ENCODE assay signal across 9 mouse cellular contexts in the genomic region with DNA sequence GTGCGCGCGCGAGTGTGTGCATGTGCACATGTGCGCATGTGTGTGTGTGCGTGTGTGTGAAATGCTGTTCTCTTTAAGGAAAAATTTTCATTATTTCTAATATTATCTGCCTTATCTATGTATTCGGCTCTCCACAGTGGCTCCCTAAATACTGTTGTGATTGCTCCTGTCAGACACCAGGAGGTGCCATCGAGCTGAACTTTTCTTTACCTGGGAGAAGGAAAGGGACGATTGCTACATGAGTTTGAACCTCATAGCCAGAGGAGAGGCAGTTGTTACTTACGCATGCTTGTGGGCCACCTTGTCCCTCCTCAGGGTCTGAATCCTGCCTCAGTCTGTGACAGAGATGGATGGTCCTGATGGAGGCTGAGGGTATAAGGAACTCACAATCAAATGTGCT. TPM values are rescaled to one million over a fixed set of nuclear protein-coding genes. Genes with fewer than 3 reads are reported as not detected.
DNase-seq lines count a peak whose midpoint lies in the region; ATAC-seq and TF ChIP-seq lines count a peak whose summit lies in the region.
"Had no signal": no experiment of that assay in that cellular context is flagged by ENCODE, and none has a peak within 500 bp of the region (broad histone marks: within the 10 kb centered on the region; RNA-seq: fewer than 3 reads in every experiment).

No protein-coding gene starts in this region.

- H3K9me3 ChIP-seq in forebrain, embryonic 10.5 days: no peaks in the 10 kb centered on the region
- H3K9me3 ChIP-seq in forebrain, embryonic 13.5 days (replicated peaks): no peaks in the 10 kb centered on the region
- no peaks in the 10 kb centered on the region for H3K9me3 ChIP-seq in midbrain, embryonic 14.5 days (ENCODE audit: control insufficient read depth, low read length)
- H3K9me3 ChIP-seq in midbrain, embryonic 13.5 days: no peaks in the 10 kb centered on the region
- H3K9me3 ChIP-seq in liver, embryonic 13.5 days (replicated peaks): no peaks in the 10 kb centered on the region
- H3K9me3 ChIP-seq: heart, embryonic 13.5 days had no signal

- intact Hi-C loops in heart, postnatal 36 days (cut with DNase I): no loop called here

- peak; percentile 34 for DNase-seq in forebrain, embryonic 10.5 days (ENCODE audit: extremely low spot score, low spot score)
- peak; percentile 64 for DNase-seq in midbrain, embryonic 14.5 days
- peak; percentile 31 to 42 for DNase-seq in heart, postnatal 36 days
- peak; percentile 25 for DNase-seq in liver, embryonic 13.5 days
- peak; percentile 42 to 64 for DNase-seq in right cerebral cortex, postnatal 10 days (ENCODE audit: low spot score in 2 of 2)

- 59% methylated on average over 10 of the region's 10 CpGs for WGBS in forebrain, embryonic 10.5 days
- WGBS in forebrain, embryonic 13.5 days: 56% methylated on average over 10 of the region's 10 CpGs
- WGBS in midbrain, embryonic 14.5 days: 56% methylated on average over 10 of the region's 10 CpGs
- 61% methylated on average over 10 of the region's 10 CpGs for WGBS in midbrain, embryonic 13.5 days
- 52% methylated on average over 10 of the region's 10 CpGs for WGBS in liver, embryonic 13.5 days (ENCODE audit: insufficient replicate concordance)

- peak; percentile 5; the same call in 1 of the 2 replicates for TF ChIP-seq CTCF in bone marrow macrophage, adult 2 months (IDR thresholded peaks at IDR 0.05; ENCODE audit: low read depth, low read length)

- no peak for ATAC-seq in forebrain, embryonic 13.5 days
- ATAC-seq in midbrain, embryonic 14.5 days (ENCODE audit: low FRiP score, low TSS enrichment): no peak
- ATAC-seq in midbrain, embryonic 13.5 days: no peak
- ATAC-seq in liver, embryonic 13.5 days (ENCODE audit: low read depth): no peak

- H3K4me2 ChIP-seq in forebrain, embryonic 13.5 days: no peak overlapping the region
- no peak overlapping the region for H3K4me2 ChIP-seq in midbrain, embryonic 14.5 days (ENCODE audit: low read length)
- no peak overlapping the region for H3K4me2 ChIP-seq in midbrain, embryonic 13.5 days (replicated peaks)
- no peak overlapping the region for H3K4me2 ChIP-seq in liver, embryonic 13.5 days
- H3K4me2 ChIP-seq: heart, embryonic 13.5 days had no signal

- no peaks in the 10 kb centered on the region for H3K36me3 ChIP-seq in forebrain, embryonic 10.5 days (replicated peaks)
- H3K36me3 ChIP-seq in forebrain, embryonic 13.5 days (ENCODE audit: poor library complexity, severe bottlenecking): no peaks in the 10 kb centered on the region
- H3K36me3 ChIP-seq in midbrain, embryonic 14.5 days (ENCODE audit: control insufficient read depth, insufficient read depth, low read length): no peaks in the 10 kb centered on the region
- H3K36me3 ChIP-seq in midbrain, embryonic 13.5 days: no peaks in the 10 kb centered on the region
- H3K36me3 ChIP-seq in liver, embryonic 13.5 days: no peaks in the 10 kb centered on the region
- H3K36me3 ChIP-seq: heart, embryonic 13.5 days had no signal

- H3K27ac ChIP-seq in forebrain, embryonic 10.5 days: no peak overlapping the region
- H3K27ac ChIP-seq in forebrain, embryonic 13.5 days: no peak overlapping the region
- no peak overlapping the region for H3K27ac ChIP-seq in midbrain, embryonic 14.5 days (replicated peaks; ENCODE audit: low read depth, low read length)
- no peak overlapping the region for H3K27ac ChIP-seq in midbrain, embryonic 13.5 days
- H3K27ac ChIP-seq in bone marrow macrophage, adult 2 months (ENCODE audit: insufficient read depth, low read depth, low read length): no peak overlapping the region
- no peak overlapping the region for H3K27ac ChIP-seq in liver, embryonic 13.5 days
- H3K27ac ChIP-seq: heart, embryonic 13.5 days had no signal

- no peak for TF ChIP-seq POLR2A in bone marrow macrophage, adult 2 months (IDR thresholded peaks at IDR 0.05; ENCODE audit: borderline replicate concordance, low read depth, low read length)

- H3K27me3 ChIP-seq in forebrain, embryonic 10.5 days (ENCODE audit: poor library complexity, severe bottlenecking): no peaks in the 10 kb centered on the region
- no peaks in the 10 kb centered on the region for H3K27me3 ChIP-seq in forebrain, embryonic 13.5 days
- H3K27me3 ChIP-seq in midbrain, embryonic 14.5 days (ENCODE audit: control insufficient read depth, insufficient read depth, low read length): no peaks in the 10 kb centered on the region
- H3K27me3 ChIP-seq in midbrain, embryonic 13.5 days: no peaks in the 10 kb centered on the region
- H3K27me3 ChIP-seq in liver, embryonic 13.5 days: no peaks in the 10 kb centered on the region
- H3K27me3 ChIP-seq: heart, embryonic 13.5 days had no signal

- H3K4me1 ChIP-seq in forebrain, embryonic 10.5 days: peaks cover 12% of the 10 kb centered on the region
- 0 out of 2 replicates have a peak, but pooled peaks cover 3% of the 10 kb centered on the region for H3K4me1 ChIP-seq in forebrain, embryonic 13.5 days
- H3K4me1 ChIP-seq in midbrain, embryonic 14.5 days (ENCODE audit: control insufficient read depth, insufficient read depth, low read length): no peaks in the 10 kb centered on the region
- no peaks in the 10 kb centered on the region for H3K4me1 ChIP-seq in midbrain, embryonic 13.5 days (replicated peaks)
- no peaks in the 10 kb centered on the region for H3K4me1 ChIP-seq in bone marrow macrophage, adult 2 months (ENCODE audit: control insufficient read depth, insufficient read depth, low read length)
- peaks cover 22% of the 10 kb centered on the region for H3K4me1 ChIP-seq in liver, embryonic 13.5 days (replicated peaks)

- no peak overlapping the region for H3K9ac ChIP-seq in forebrain, embryonic 13.5 days
- no peak overlapping the region for H3K9ac ChIP-seq in midbrain, embryonic 14.5 days (replicated peaks; ENCODE audit: low read length)
- no peak overlapping the region for H3K9ac ChIP-seq in midbrain, embryonic 13.5 days (replicated peaks)
- no peak overlapping the region for H3K9ac ChIP-seq in liver, embryonic 13.5 days
- H3K9ac ChIP-seq: heart, embryonic 13.5 days had no signal

- H3K4me3 ChIP-seq in forebrain, embryonic 10.5 days: no peak overlapping the region
- no peak overlapping the region for H3K4me3 ChIP-seq in forebrain, embryonic 13.5 days
- H3K4me3 ChIP-seq in midbrain, embryonic 14.5 days (replicated peaks; ENCODE audit: low read depth, low read length): no peak overlapping the region
- no peak overlapping the region for H3K4me3 ChIP-seq in midbrain, embryonic 13.5 days (replicated peaks)
- no peak overlapping the region for H3K4me3 ChIP-seq in bone marrow macrophage, adult 2 months (ENCODE audit: insufficient read depth, low read length)
- H3K4me3 ChIP-seq in liver, embryonic 13.5 days (replicated peaks): no peak overlapping the region
- H3K4me3 ChIP-seq: heart, embryonic 13.5 days had no signal

RNA-seq across cellular contexts. Expression of a gene that starts 24.5 kb away (rescaled TPM):
- not detected in 2 replicates for polyA plus RNA-seq in forebrain, embryonic 10.5 days (2016; fragmentation: Nextera tagmentation; extraction: Ambion mirVana)
- polyA plus RNA-seq in forebrain, embryonic 13.5 days (2015; fragmentation: Nextera tagmentation; extraction: Ambion mirVana): not detected in 2 replicates
- not detected in 2 replicates for polyA plus RNA-seq in midbrain, embryonic 14.5 days (2014; fragmentation: Nextera tagmentation; extraction: Ambion mirVana)
- not detected in 2 replicates for polyA plus RNA-seq in midbrain, embryonic 13.5 days (2015; fragmentation: Nextera tagmentation; extraction: Ambion mirVana)
- not detected in 2 replicates for polyA plus RNA-seq in bone marrow macrophage, adult 2 months (2012; ENCODE audit: insufficient read depth, insufficient read length, missing spikeins)
- not detected for total RNA-seq in heart, postnatal 36 days (2021)
- polyA plus RNA-seq in liver, embryonic 13.5 days (2015; fragmentation: Nextera tagmentation; extraction: Ambion mirVana): 0.21 TPM in 1 of 2 replicates, not detected in the other
- polyA plus RNA-seq: heart, embryonic 13.5 days had no signal

RNA-seq across cellular contexts. Expression of a gene that starts 27.9 kb away (rescaled TPM):
- polyA plus RNA-seq in forebrain, embryonic 10.5 days (2016; fragmentation: Nextera tagmentation; extraction: Ambion mirVana): 0.22 TPM in 1 of 2 replicates, not detected in the other
- 0.16 TPM in 1 of 2 replicates, not detected in the other for polyA plus RNA-seq in forebrain, embryonic 13.5 days (2015; fragmentation: Nextera tagmentation; extraction: Ambion mirVana)
- polyA plus RNA-seq in midbrain, embryonic 14.5 days (2014; fragmentation: Nextera tagmentation; extraction: Ambion mirVana): 0.32 TPM in 1 of 2 replicates, not detected in the other
- not detected in 2 replicates for polyA plus RNA-seq in midbrain, embryonic 13.5 days (2015; fragmentation: Nextera tagmentation; extraction: Ambion mirVana)
- polyA plus RNA-seq in bone marrow macrophage, adult 2 months (2012; ENCODE audit: insufficient read depth, insufficient read length, missing spikeins): not detected in 2 replicates
- total RNA-seq in heart, postnatal 36 days (2021): not detected
- not detected in 2 replicates for polyA plus RNA-seq in liver, embryonic 13.5 days (2015; fragmentation: Nextera tagmentation; extraction: Ambion mirVana)
- polyA plus RNA-seq: heart, embryonic 13.5 days had no signal

RNA-seq across cellular contexts. Expression of a gene that starts 54.2 kb away (rescaled TPM):
- polyA plus RNA-seq in forebrain, embryonic 10.5 days (2016; fragmentation: Nextera tagmentation; extraction: Ambion mirVana): 1.3 and 1.6 TPM in 2 replicates
- polyA plus RNA-seq in forebrain, embryonic 13.5 days (2015; fragmentation: Nextera tagmentation; extraction: Ambion mirVana): 1.7 and 1.9 TPM in 2 replicates
- 1.4 and 1.5 TPM in 2 replicates for polyA plus RNA-seq in midbrain, embryonic 14.5 days (2014; fragmentation: Nextera tagmentation; extraction: Ambion mirVana)
- 1.7 and 2.0 TPM in 2 replicates for polyA plus RNA-seq in midbrain, embryonic 13.5 days (2015; fragmentation: Nextera tagmentation; extraction: Ambion mirVana)
- polyA plus RNA-seq in bone marrow macrophage, adult 2 months (2012; ENCODE audit: insufficient read depth, insufficient read length, missing spikeins): 0.43 TPM in 1 of 2 replicates, not detected in the other
- under 1 TPM; 0.11 TPM for total RNA-seq in heart, postnatal 36 days (2021)
- polyA plus RNA-seq in liver, embryonic 13.5 days (2015; fragmentation: Nextera tagmentation; extraction: Ambion mirVana): 0.22 and 0.23 TPM in 2 replicates
